Mouse (Mus musculus): ENCODE measurements around the gene Zp2.

Zp2 gene

DNA sequence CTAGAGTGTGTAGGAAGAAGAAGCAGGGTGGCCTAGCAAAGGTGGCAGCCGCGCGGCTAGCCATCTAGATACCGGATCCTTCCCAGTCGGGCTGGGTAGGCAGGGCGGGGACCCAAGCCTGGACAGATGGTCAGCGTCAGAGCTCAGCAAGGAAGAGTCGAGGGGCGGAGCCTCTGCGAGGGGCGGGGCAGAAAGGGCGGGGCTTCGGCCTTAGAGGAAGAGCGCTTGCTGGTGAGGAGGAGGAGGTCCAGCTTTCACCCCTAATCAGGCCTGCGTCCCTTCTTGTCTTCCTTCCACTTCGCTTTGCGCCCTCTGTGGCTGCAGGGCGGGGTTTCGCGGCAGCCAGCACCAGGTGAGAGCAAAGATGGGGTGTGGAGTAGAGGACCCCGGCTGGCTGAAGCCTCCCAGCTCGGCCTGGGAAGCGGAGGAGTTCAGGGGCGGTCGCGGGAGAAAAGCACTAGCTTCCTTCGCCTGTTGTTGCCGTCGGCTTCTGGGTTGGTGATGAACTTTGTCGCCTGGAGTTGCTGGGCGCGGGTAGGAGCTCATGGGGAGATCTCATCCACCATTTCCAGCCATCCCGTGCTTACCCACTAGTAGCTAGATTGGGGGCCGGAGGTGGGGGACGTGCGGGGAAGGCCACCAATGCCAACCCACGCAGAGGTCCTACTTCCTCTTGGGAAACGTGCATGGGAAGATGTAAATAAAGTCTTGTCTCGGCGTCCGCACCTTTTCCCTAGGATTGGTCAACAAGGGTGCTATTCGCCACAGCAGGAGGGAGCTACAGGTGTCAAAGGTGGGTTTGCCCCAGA is 42.7 kb downstream of the Zp2 start, which contains the start of gene Tmem159:
Gene Tmem159 (plus strand): TSS at position 190 of the 809 bp plus-strand sequence.
- POLR2A ChIA-PET: interaction anchor here in 3 of 4 experiments (0.6 to 3.9 kb wide), 18 partner anchors 9 to 699 kb away, joined by 3 to 22 read pairs (median 4); partner anchors contain the start of genes Crym (in 1 of the 3), Dcun1d3 (in 1 of the 3), Lyrm1 (in 1 of the 3) and Uqcrc2 (in 1 of the 3)
- CTCF ChIA-PET: interaction anchor here (0.5 to 2.3 kb wide), 16 partner anchors 9 to 1805 kb away, joined by 3 to 8 read pairs (median 3); partner anchors contain the start of genes Abca14 (in 2 of the 4) and Crym (in 1 of the 4)

DNA sequence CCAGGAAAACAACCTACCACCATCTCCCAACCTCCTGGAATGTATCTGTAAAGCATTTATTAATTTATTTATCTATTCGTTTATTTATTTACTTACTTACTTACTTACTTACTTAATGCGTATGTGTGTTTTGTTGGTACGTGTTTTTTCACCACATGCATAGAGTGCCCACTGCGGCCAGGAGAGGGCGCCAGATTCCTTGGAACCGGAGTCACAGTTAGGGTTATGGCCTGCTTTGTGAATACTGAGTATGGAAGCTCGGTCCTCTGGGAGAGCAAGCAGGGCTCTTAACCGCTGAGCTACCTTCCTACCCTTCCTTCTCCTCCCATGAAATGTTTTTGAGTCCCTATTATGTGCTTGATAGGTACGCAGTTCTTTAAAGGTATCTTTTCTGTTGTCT is 46.7 kb downstream of the Zp2 start:
- ChIA-PET CTCF (interaction anchor here (0.6 to 2.1 kb wide), 36 partner anchors 9 to 1498 kb away, joined by 3 to 30 read pairs (median 4); partner anchors contain the start of genes Abca14 (in 3 of the 4), Crym (in 1 of the 4) and Uqcrc2 (in 1 of the 4)), POLR2A (interaction anchor here in 3 of 4 experiments (0.6 to 1.0 kb wide), 5 partner anchors 13 to 819 kb away, joined by 3 read pairs; partner anchors contain the start of gene Polr3e (in 1 of the 3))

DNA sequence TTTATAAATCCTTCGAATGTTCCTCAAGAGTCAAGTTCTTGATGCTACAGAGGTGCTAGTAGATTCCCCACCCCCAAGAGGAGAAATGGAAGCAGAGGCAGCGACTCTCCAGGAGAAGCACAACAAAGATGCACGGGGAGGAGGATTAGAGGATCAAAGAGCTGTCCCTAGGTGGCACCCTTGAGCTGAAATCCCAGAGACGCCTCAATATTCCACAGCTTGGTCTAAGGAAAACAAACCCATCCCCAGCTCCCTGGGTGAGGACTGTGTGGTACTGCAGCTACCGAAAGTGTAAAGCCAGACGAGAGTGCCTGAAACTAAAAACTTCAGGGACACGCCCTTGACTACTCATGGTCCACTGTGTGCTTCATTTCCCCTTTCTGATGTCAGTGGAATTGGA is 47.2 kb downstream of the Zp2 start:
- POLR2A ChIA-PET: interaction anchor here in 3 of 4 experiments (0.5 to 1.0 kb wide), 5 partner anchors 12 to 820 kb away, joined by 3 read pairs; partner anchors contain the start of gene Polr3e (in 1 of the 3)
- CTCF ChIA-PET: interaction anchor here (0.6 to 2.1 kb wide), 39 partner anchors 8 to 1498 kb away, joined by 3 to 30 read pairs (median 4); partner anchors contain the start of genes Abca14 (in 3 of the 4), Crym (in 1 of the 4) and Uqcrc2 (in 1 of the 4)

DNA sequence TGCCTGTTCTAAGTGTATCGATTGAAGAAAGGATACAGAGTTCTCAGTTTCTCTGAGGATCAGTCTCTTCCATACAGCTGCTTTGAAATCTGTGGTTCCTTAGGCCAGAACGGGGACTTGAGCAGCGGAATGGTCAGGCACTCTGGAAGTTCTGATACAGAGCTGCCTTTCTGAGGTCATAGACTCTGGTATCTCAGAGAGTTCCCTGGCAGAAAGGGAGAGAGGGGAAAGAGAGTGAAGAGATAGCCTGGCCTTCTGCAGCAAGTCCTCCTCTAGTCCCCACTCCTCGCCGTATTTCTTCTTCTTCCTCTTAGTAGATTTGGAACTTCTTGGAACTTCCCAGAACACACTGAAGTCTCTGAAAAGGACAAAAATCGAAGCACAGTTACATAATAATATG is 49.9 kb downstream of the Zp2 start, which contains the start of gene Dnah3:
Gene Dnah3 (minus strand): TSS at position 101 of the 400 bp plus-strand sequence.
- ChIA-PET CTCF (no interaction called here), POLR2A (no interaction called here)

DNA sequence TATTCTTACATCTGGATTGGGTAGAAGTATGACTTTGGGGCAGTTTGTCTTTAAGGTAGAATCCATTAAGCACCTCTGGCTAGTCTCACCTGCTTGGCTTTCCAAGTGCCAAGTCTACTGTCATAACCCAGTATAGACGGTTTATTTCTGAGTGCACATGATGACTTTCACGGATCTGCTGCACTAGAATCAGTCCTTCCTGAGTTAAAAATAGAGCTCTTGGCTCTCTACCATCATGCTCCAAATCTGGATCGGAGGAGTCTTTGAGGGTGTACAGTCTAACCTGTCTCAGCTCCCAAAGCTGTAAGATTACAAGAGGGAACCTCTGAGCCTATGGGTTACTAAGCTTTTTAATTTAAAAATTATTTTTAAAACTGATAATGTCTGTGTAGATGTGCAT is 50.9 kb downstream of the Zp2 start:
- ChIA-PET CTCF (interaction anchor here in 2 of 4 experiments (0.6 kb wide), 2 partner anchors 109 to 233 kb away, joined by 3 to 4 read pairs; no protein-coding TSS in a partner anchor), POLR2A (interaction anchor here in 2 of 4 experiments (0.7 to 0.9 kb wide), 2 partner anchors 8 to 20 kb away, joined by 3 to 4 read pairs; partner anchors contain the start of gene Tmem159 (in 1 of the 2))

DNA sequence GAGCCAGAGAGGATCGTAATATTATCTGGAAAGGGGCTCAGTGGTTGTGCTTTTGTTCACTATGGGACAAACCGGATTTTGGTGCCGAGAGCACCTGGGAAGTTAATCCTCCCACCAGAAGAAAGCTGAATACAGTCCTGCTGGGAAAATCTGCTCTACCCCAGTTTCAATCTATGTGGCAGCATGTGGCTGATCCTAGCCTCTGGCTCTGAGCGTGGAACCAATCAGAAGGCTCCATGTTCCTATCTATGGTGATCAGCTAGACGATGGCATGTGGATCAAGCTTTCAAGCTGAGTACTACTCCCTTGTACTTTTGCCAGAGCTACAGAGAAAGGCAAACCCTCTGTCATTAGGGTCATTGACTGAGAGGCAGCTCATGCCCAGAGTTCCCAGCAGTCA is 52.1 kb downstream of the Zp2 start:
- ChIA-PET CTCF (interaction anchor here in 3 of 4 experiments (0.6 to 0.8 kb wide), 5 partner anchors 10 to 242 kb away, joined by 3 to 12 read pairs (median 3); no protein-coding TSS in a partner anchor), POLR2A (interaction anchor here in 1 of 4 experiments (0.7 kb wide), 1 partner anchor 18 kb away, joined by 3 read pairs; no protein-coding TSS in a partner anchor)

DNA sequence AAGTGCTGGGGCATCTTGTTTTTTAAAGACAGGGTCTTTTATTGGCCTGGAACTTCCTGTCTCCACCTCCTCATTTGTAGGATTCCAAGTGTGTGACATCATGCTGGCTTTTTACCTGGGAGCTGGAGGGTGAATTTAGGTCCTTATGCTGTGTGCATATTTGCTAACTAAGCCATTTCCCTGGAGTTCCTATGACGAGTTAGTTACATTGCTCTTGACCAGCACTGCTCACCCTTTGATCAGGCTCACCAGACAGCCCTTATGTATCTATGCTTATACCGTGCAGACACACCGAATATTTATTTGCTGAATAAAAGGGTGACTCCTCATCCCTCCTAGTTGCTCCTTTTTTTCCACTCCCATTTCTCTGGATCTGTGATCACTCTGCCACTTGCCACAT is 64.9 kb downstream of the Zp2 start:
- POLR2A ChIA-PET: no interaction called here

More for the DNA sequence above, 64.9 kb downstream of the Zp2 start:
- CTCF ChIA-PET: no interaction called here
